Mouse (Mus musculus) T-helper 17 cell (primary cell): ENCODE measurements around the gene Naga.

ENCODE experiments used
- in situ Hi-C, 2 experiments: fragments of 300-600 bp; cut with MboI, MseI; formaldehyde crosslinking; loops; 1 replicate in 1 of 2; 2 replicates in 1 of 2; pipeline ENCODE4 v1.15.1; 2025; ENCODE audit warnings: high pct_unique_total_duplicates in 2 of 2

Naga gene

DNA sequence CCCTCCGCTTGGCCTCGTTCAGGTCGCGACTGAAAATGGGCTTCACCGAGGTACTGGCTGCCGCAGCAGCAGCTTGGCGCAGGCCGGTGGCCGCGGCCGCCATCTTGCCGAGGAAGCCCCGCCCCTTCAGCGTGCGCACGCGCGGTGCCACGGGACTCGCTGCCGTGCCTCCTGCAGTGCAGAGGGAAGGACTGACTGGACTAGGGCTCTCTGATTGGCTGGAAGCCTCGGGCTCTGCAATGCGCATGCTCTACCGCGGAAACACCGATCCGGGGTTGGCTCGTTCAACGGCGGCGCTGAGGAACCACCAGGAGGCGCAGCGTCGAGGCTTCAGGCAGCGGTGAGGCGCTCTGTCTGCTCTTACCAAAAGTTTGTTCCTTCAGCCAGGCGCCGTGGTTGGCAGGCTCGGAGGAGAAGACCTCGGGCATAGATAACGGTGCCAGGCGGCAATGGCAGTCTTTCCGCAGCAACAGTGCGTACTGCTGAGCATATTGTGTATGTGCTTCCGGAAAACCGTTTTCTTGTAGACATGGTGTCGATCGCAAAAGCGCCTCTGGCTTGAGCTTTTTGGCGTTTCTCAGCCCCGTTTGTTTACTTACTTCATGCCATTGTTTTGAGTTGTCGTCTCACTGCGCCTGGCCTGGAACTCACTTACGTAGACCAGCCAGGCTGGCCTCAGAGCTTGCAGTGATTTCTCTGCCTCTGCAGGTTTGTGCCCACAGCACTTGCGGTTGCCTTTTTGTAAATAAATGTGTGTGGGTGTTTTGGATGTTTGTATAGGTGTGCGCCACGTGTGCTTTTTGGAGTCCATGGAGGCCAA is 15.6 kb upstream of the Naga start, which contains the start of gene Ndufa6:
Ndufa6 (minus strand) TSS at position 197 of the 820 bp plus-strand sequence.
- in situ Hi-C loops, result no loop called here

DNA sequence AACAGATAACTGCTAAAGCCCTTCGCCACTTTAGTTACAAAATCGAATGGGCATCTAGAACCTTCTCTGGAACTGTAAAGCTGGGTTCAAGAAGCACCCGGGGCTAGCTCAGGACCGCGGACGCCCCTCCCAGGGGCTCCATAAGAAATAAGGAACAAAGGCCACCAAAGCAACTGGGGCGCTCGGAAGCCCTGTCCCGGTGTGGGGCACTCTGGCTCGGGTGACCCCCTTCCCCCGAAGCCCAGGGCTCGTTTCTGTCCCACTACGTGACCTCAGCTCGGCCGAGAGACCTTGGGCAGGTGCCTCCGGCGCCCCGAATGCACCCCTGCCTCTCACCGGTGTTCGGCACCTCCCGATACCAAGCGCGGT is 15.0 kb upstream of the Naga start:
- in situ Hi-C loops, result no loop called here

DNA sequence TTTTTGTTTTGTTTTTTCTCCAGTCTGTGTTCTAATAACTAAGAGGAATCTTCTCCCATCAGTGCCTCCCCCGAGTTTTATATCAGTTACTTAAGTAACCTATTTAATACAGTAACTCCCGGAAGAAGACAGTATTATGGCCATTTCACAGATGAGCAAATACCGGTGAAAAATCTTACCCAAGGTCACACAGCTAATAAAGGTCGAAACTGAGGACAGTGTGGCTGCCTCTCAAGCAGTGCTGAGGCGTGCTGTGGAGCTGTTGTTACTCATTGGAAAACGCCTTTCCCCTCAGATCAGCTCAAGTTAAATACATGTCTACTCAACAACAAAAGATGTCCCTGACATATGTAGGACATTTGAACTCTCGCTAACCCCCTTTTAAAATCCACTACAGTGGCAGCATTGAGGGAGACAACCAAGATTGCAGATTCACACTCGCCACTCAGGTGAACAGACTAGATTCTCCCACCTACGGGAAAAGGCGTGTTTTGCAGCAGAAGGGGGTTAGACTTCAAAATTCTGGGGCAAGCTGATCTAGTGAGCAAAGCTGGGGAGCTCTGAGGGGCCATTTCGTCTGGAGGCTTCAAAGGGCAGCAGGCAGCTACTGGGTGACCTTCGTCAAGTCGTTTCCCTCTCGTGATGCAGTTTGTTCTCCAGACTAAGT is 14.5 kb upstream of the Naga start:
- in situ Hi-C loops, result no loop called here

DNA sequence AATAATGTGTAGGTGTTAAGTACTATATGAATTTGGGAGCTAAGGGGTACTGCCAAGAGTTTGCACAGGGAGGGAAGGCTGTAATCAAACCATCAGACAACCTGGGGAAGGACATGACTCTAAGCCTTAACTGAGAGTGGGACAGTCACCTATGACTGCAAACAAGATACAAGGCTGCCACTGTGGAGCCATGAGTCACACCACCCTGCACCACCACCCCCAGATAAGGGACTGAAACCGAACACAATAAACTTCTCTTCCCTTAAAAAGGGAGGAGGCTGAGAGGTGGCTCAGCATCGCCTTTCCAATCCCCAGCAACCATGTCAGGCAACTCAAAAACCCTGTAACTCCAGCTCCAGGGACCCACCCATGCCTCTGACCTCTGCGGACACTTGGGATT is 12.8 kb upstream of the Naga start:
- in situ Hi-C loops, result no loop called here

DNA sequence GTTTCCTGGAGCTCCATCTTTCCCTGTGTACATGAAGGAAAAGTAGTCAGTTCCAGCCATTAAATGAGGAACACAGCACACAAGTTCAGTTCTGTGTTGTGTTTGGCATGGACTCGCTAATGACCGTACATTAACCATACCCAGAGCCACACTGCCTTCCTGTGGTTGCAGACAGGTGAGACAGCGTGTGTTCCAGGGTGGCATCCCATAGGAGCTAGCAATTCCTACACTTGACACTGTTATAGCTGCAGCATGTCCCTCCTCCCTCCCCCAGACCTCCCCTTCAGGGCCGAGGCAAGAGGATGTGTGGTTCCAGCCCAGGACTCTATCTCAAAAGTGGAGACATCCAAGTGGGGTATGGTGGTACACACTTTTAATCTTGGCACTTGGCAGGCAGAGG is 11.6 kb upstream of the Naga start:
- in situ Hi-C loops, result no loop called here

DNA sequence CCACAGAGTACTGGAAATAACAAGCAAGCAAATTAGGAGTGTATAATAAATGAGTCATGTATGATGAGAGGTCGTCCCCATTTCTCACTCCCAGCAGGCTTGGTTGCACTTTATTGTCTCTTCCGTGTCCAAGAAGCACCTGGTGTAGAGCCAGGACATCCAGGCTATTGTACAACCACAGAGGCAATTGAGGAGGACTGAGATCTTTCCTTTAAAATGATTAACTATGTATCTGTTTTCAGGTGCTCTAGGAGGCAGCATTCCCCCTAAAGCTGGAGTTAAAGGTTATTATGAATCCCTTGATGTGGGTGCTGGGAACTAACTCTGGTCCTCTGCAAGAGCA is 10.2 kb upstream of the Naga start:
- in situ Hi-C loops, result loop anchor here (10.0 to 25.0 kb wide), 4 partner anchors 204 to 1246 kb away; partner anchors contain the start of genes Srebf2 (in 1 of the 2) and Ttll12 (in 1 of the 2)

DNA sequence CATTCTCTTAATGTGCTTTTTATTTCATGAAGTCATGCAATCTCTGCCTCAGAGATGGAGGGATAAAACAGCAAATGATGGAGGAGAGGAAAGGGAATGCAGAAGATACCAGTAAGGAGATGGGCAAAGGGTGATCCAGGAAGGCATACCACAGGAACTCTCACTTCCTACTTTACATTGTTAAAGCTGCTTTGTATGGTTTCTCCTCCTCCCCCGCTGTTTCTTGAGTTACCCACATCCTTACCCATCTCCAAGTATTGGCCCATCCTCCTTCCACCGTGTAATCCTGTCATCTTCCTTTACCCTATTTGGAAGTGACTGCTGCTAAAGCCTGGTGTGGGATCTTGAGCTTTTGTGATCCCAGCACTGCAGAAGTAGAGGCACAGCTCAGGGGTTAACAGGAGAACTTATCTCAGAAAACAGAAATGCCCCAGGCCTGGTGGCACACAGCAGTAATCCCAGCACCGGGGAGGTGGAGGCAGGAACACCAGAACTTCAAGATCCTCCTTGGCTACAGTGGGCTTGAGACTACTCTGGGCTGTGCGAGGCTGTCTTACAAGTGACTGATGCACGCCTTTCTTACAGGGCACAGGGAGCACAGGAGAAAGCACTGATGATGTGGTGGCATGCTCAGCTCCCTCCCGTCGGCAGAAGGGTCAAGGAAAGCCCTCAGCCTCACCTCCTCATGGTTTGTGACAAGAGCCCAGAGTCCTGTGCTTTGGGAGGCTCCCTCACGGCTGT is 9.7 kb upstream of the Naga start:
- in situ Hi-C loops, result loop anchor here (10.0 to 25.0 kb wide), 4 partner anchors 204 to 1246 kb away; partner anchors contain the start of genes Srebf2 (in 1 of the 2) and Ttll12 (in 1 of the 2)

DNA sequence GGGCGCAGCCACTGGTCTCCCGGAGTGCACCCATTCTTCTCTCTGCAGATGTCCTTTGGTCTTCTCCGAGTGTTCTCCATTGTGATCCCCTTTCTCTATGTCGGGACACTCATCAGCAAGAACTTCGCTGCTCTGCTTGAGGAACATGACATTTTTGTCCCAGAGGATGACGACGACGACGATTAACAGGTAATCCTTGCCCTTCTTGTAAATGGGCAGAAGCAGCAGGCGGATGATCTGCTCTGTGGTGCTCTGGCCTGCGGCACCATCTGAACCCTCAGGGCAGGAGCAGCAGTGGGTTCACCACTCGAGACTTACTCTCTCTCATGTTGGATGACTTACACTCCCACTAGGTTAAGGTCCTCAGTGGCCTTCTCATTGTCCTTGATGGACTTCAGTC is 9.1 kb upstream of the Naga start:
- in situ Hi-C loops, result loop anchor here (10.0 to 25.0 kb wide), 4 partner anchors 203 to 1247 kb away; partner anchors contain the start of genes Srebf2 (in 1 of the 2) and Ttll12 (in 1 of the 2)

DNA sequence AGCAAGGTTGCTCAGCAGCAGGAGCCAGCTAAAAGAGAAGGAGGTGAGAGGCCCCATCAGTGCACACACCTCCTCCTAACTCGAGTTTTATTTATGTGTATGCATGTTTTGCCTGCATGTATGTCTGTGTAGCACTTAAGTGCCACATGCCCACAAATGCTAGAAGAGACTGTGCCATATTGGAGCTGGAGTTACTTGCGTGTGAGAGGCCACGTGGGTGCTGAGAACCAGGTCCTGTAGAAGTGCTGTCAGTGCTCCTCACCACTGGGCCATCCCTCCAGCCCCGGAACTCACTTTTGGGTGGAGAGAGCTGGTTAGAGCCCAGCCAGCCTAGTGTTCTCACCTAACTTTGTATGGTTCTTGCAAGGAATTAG is 8.6 kb upstream of the Naga start:
- in situ Hi-C loops, result loop anchor here (10.0 to 25.0 kb wide), 4 partner anchors 202 to 1248 kb away; partner anchors contain the start of genes Srebf2 (in 1 of the 2) and Ttll12 (in 1 of the 2)

DNA sequence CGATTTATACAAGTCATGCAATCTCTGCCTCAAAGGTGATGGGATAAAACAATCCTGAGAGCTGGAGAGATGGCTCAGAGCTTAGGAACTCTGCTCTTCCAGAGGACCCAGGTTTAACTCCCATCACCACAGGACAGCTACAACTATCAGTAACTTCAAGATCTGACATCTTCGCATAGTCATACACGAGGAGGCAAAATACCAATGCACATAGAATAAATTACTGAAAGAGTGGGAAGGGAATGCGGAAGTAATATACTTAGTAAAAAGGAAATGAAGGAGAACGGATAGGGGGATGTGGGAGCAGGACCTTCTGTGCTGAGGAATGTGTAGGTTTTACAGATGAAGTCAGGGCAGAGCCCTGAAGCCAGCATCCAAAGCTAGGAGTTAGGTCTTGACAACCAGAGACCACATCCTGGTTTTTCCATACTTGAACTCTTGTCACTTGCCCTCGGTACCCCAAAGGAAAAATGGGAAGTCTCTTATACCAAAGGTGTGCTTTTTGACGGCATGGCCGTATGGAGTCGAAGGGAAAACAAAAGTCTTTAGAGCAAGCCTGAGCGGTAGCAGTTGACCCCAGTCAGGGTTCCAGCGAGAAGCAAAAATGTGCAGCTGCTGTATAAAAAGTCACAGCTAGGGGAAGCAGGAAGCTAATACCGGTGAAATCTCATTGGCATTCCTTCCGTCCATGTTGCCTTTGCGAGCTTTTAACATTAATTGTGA is 8.0 kb upstream of the Naga start:
- in situ Hi-C loops, result loop anchor here (10.0 to 25.0 kb wide), 4 partner anchors 202 to 1248 kb away; partner anchors contain the start of genes Srebf2 (in 1 of the 2) and Ttll12 (in 1 of the 2)

DNA sequence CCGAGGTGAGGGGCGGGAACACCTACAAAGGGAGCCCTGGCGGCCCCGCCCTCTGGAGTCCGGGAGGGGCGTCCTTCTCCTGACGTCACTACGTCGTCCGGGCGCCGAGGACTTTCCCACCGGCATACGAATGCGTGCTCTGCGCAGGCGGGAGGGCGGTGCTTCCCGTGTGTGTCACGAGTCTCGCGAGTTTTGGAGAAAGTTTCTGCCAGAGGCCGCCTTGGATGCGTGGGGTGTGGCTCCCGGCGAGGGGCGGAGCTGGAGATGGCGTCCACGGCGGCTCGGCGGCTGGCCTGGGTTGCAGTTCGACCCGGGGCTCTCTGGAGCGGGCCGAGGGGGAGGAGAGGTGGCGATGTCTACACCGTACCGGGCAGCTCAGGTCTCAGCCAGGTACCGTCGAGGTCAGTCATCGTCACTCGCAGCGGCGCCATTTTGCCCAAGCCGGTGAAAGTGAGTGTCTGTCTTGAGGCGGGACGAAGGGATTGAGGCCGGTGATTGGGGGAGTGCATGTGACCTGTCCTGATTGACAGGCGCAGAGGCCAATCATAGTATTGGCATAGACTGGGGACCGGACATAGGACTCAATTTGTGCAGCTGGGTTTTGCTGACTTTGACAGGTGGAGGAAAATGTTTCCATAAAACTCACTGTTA is 7.2 kb upstream of the Naga start:
- in situ Hi-C loops, result loop anchor here (10.0 to 25.0 kb wide), 4 partner anchors 201 to 1249 kb away; partner anchors contain the start of genes Srebf2 (in 1 of the 2) and Ttll12 (in 1 of the 2)

DNA sequence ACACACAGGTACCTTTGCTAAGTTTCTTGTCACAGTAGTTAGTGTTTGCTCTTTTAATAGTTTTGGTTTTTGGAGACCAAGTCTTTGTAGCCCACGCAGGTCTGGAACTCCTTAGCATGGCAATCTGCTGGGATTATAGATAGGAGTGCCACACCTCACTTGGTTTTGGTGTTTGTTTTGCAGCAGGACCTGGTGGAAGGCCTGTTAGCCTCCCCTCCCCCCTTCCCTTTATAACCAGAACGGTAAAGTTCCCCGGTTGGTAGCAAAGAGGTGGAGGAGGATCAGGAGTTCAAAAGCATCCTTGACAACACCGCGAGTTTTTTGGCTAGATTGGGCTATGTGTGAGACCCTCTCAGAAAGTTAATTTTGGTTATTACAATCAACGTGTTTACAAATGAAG is 6.2 kb upstream of the Naga start:
- in situ Hi-C loops, result loop anchor here (10.0 to 25.0 kb wide), 4 partner anchors 200 to 1250 kb away; partner anchors contain the start of genes Srebf2 (in 1 of the 2) and Ttll12 (in 1 of the 2)

DNA sequence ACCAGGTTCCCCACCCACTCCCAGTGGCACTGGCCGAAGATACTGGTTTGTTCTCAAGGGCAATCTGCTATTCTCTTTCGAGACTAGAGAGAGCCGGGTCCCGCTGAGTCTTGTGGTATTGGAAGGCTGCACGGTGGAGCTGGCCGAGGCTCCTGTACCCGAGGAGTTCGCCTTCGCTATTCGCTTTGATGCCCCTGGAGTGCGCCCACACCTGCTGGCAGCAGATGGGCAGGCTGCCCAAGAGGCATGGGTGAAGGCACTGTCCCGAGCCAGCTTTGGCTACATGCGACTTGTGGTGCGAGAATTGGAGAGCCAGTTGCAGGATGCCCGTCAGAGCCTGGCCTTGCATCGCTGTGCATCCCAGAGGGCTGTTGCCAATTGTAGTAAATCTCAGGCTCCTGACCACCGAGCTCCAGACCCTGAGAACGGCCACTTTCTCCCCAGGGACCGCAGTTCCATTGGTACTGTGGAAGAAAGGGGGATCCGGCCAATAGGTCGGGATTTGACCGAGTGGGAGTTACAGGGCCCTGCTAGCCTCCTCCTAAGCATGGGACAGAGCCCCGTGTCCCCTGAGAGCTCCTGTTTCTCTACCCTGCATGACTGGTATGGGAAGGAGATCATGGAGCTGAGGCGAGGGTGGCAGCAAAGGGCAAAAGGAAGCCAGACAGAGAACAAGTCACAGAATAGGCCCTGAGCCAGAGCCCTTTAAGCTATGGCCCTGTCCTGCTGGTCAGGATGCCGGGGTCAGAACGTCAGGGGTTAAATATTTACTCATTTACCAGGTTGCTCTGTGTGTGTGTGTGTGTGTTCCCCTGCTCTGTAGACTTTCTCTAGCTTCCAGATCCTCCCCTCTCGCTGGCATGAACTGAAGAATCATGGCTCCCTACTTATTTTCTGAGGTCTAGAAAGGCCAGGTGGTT is 4.9 kb upstream of the Naga start:
- in situ Hi-C loops, result loop anchor here (10.0 to 25.0 kb wide), 4 partner anchors 199 to 1251 kb away; partner anchors contain the start of genes Srebf2 (in 1 of the 2) and Ttll12 (in 1 of the 2)

DNA sequence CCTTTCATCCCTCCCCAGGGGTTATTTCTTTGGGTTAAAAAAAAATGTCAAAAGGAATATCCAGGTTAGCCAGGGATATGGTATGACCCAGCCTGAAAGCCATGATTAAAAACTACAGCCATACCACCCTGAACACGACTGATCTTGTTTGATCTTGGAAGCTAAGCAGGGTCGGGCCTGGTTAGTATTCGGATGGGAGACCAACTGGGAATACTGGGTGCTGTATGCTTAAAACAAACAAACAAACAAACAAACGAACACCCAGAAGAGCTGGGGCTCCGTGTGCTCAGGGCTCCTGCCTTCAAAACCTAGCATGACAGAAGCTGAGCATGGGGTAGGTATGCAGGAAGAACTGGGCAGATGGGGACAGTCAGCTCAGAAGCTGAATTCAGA is 3.8 kb upstream of the Naga start:
- in situ Hi-C loops, result loop anchor here (10.0 to 25.0 kb wide), 4 partner anchors 198 to 1252 kb away; partner anchors contain the start of genes Srebf2 (in 1 of the 2) and Ttll12 (in 1 of the 2)

DNA sequence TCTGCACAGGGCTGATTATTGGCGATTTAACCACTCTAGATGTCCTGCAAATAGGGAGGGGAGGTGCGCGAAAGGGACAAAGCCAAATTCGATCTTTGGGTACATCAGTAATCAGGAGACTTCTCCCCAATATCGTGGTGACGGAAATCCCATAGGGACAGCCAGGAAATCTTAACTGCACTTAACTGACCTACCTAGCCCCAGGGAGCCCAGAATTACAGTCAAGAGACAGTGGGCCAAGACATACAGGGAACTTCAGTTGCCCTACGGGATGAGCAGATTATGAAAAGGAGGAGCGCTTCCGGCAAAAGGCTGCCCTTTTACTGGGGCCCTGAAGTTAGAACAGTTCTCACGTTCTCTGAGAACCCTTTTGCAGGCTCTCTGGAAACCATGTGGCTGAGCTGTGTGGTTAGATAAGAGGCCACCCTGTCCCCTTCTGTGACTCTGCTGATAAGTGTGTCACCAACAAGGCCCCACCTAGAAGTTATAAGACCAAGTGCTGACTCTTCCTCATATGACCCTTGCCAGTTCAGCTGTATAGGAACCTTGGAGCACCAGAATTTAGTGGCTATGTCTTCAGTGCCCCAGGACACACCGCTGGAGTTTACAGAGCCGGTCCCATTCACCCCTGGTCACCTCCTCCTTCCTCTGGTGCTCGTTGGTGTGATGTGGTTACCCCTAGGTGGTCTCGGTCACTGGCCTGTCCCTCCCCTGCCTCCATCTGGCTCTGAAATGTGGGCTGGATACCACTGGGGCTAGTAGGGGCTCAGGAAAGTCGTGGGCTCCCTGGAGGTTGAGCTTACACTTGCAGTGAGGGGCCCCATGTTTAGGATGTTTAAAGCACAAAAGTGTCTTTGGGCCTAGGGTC is 3.2 kb upstream of the Naga start:
- in situ Hi-C loops, result loop anchor here (10.0 to 25.0 kb wide), 4 partner anchors 197 to 1253 kb away; partner anchors contain the start of genes Srebf2 (in 1 of the 2) and Ttll12 (in 1 of the 2)

DNA sequence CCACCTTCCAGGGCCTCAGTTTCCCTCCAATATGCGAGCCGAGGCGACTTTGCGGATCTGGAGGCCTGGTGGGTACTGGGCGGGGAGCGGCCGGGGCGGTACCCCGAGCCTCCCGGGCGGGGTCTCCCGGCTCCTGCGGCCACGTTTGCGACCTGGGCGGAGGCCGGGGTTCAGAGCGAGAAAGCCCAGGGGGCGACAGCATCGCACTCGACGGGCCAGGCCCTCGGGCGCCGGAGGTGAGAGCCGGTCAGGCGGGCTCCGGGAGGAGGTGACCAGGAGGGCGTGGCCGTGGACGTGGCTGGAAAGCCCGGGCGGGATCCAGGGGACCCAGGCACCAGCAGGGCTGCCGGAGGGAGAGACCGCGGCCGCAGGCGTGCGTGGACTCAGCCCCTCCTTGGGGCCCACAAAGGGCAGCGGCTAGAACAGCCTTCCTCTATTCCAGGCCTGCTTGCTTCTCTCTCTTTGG is 2.3 kb upstream of the Naga start:
- in situ Hi-C loops, result loop anchor here (10.0 to 25.0 kb wide), 4 partner anchors 196 to 1254 kb away; partner anchors contain the start of genes Srebf2 (in 1 of the 2) and Ttll12 (in 1 of the 2)

DNA sequence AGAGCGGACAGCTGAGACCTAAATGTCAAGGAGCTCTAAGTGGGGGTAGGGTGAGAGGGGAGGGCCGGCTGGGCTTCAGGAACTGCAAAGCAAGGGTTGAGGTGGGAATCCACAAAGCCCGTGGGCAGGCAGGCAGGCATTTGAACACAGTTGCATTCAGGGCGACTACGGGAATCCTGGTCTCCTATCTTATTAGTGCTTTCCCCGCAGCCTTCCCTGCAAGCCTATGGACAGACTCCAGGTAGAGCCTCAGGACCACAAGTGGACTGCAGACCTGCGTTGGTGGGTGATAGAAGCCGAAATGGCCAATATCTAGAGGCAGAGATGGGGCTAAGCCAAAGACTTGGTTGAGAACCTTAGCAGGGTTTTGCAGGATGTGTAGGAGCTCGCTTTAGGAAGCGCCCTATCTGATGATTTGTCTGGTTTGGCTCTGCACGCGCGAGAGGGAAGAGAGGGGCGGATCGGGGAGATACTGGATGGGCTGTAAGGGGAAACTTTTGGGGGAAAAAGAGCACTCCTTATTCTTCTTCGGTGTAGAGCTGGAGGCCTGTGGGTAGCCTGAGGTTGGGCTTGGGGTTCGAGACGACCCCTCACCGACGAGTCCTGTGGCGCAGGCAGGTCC is 1.8 kb upstream of the Naga start:
- in situ Hi-C loops, result loop anchor here (10.0 to 25.0 kb wide), 4 partner anchors 196 to 1254 kb away; partner anchors contain the start of genes Srebf2 (in 1 of the 2) and Ttll12 (in 1 of the 2)
